Mouse (Mus musculus): Measurements from ENCODE around the gene Mepce.
A peak's percentile ranks its signal among the peaks of the same experiment; 100 is the strongest.

GRCm38 (mm10) chr5:137759971-137760412 lies 27.5 kb downstream of the Mepce start:
- TF ChIP-seq POLR2A (IDR thresholded peaks at IDR 0.05; ENCODE audit: borderline replicate concordance, low read depth, low read length) (no peak), CTCF (IDR thresholded peaks at IDR 0.05; ENCODE audit: low read depth, low read length) (peak; percentile 50)
